Mouse (Mus musculus) forebrain, embryonic 10.5 days (tissue): Measurements from ENCODE around the gene 1500011B03Rik. TPM values are rescaled to one million over a fixed set of nuclear protein-coding genes. Genes with fewer than 3 reads are reported as not detected.

Experiments
- DNase-seq: peaks from one replicate; pipeline ENCODE4 v3.0.0-alpha.2; 2017; ENCODE audit warnings: low spot score; ENCODE audit errors: extremely low spot score
- H3K27ac ChIP-seq: fragments of 300-500 bp; sonication (generic); 2 replicates; pipeline ENCODE4 v1.5.1; 2016; ENCODE audit warnings: mild to moderate bottlenecking
- H3K27me3 ChIP-seq: fragments of 300-500 bp; sonication (generic); 2 replicates; pipeline ENCODE4 v1.6.1; 2016; ENCODE audit warnings: mild to moderate bottlenecking; ENCODE audit not compliant: poor library complexity, severe bottlenecking
- H3K36me3 ChIP-seq: fragments of 300-500 bp; sonication (generic); replicated peaks from 2 replicates; pipeline ENCODE4 v1.6.1; 2016; ENCODE audit warnings: mild to moderate bottlenecking, moderate library complexity
- H3K4me1 ChIP-seq: fragments of 300-500 bp; sonication (generic); 2 replicates; pipeline ENCODE4 v1.6.1; 2016
- H3K4me3 ChIP-seq: fragments of 300-500 bp; sonication (generic); 2 replicates; pipeline ENCODE4 v1.5.1; 2016; ENCODE audit warnings: mild to moderate bottlenecking, moderate library complexity
- H3K9me3 ChIP-seq: fragments of 300-500 bp; sonication (generic); 2 replicates; pipeline ENCODE4 v1.6.1; 2016; ENCODE audit warnings: mild to moderate bottlenecking, moderate library complexity
- WGBS: fragments of 180-500 bp; shearing (Covaris S2); methylation state at CpG from one replicate; pipeline ENCODE4 v1.1.7; 2016; 5-methylcytosine and 5-hydroxymethylcytosine counted together
- microRNA-seq: library from miRNA; unstranded; fragments of <30 nt; microRNA quantifications from one replicate; pipeline ENCODE4, GENCODE M21; 2017
- polyA plus RNA-seq: library from polyadenylated mRNA; unstranded; fragments of >200 nt; fragmentation: Nextera tagmentation; extraction: Ambion mirVana; gene quantifications from 2 replicates; pipeline ENCODE4 v1.2.1, GENCODE M21; 2016

The 1500011B03Rik gene
- polyA plus RNA-seq, 1 experiment from 2014 or later = 119 TPM

- DNase-seq = peak; percentile 94
- Histone ChIP-seq H3K9me3 (no peaks in the 10 kb centered on the region), H3K27ac (peak overlapping the region; percentile 99), H3K4me3 (peak overlapping the region; percentile 99), H3K4me1 (peaks cover 49% of the 10 kb centered on the region), H3K27me3 (no peaks in the 10 kb centered on the region), H3K36me3 (peaks cover 3% of the 10 kb centered on the region; the same call in 1 of the 2 replicates)
- WGBS = under 1% methylated on average over 52 of the region's 52 CpGs
Measured at GRCm38 (mm10) chr5:114773211-114773710, 50.0 kb downstream of the 1500011B03Rik start.

GRCm38 (mm10) chr5:114772456-114773203, 50.6 kb downstream of the 1500011B03Rik start:
- 1% methylated on average over 44 of the region's 57 CpGs for WGBS
- Histone ChIP-seq H3K9me3 (no peaks in the 10 kb centered on the region), H3K36me3 (peaks cover 3% of the 10 kb centered on the region; the same call in 1 of the 2 replicates), H3K27me3 (no peaks in the 10 kb centered on the region), H3K4me3 (peak overlapping the region; percentile 99), H3K4me1 (peaks cover 49% of the 10 kb centered on the region), H3K27ac (peak overlapping the region; percentile 99)
- DNase-seq = peak; percentile 35

- Histone ChIP-seq H3K36me3 (peaks cover 4% of the 10 kb centered on the region; the same call in 1 of the 2 replicates), H3K27ac (no peak overlapping the region), H3K27me3 (no peaks in the 10 kb centered on the region), H3K4me3 (peak overlapping the region; percentile 99), H3K9me3 (no peaks in the 10 kb centered on the region), H3K4me1 (peaks cover 49% of the 10 kb centered on the region)
- no peak for DNase-seq
- WGBS = 77% methylated on average over 8 of the region's 8 CpGs
Measured at GRCm38 (mm10) chr5:114771796-114772195, 51.5 kb downstream of the 1500011B03Rik start.

- 95% methylated on average over 8 of the region's 8 CpGs for WGBS
- no peak overlapping the region for H3K4me3 ChIP-seq
Measured at GRCm38 (mm10) chr5:114769786-114770185, 53.5 kb downstream of the 1500011B03Rik start.

GRCm38 (mm10) chr5:114767185-114767584, 56.1 kb downstream of the 1500011B03Rik start:
- WGBS = 90% methylated on average over 7 of the region's 7 CpGs
- no peak overlapping the region for H3K4me3 ChIP-seq
- no peaks in the 10 kb centered on the region for H3K27me3 ChIP-seq
- H3K36me3 ChIP-seq = peaks cover 49% of the 10 kb centered on the region
- H3K9me3 ChIP-seq = no peaks in the 10 kb centered on the region
- H3K27ac ChIP-seq = no peak overlapping the region
- peaks cover 14% of the 10 kb centered on the region for H3K4me1 ChIP-seq
- no peak for DNase-seq

More at GRCm38 (mm10) chr5:114769786-114770185, 53.5 kb downstream of the 1500011B03Rik start:
- Histone ChIP-seq H3K36me3 (peaks cover 23% of the 10 kb centered on the region), H3K27ac (no peak overlapping the region), H3K27me3 (no peaks in the 10 kb centered on the region), H3K9me3 (no peaks in the 10 kb centered on the region), H3K4me1 (peaks cover 33% of the 10 kb centered on the region)
- no peak for DNase-seq

GRCm38 (mm10) chr5:114766686-114767085, 56.6 kb downstream of the 1500011B03Rik start:
- Histone ChIP-seq H3K9me3 (no peaks in the 10 kb centered on the region), H3K27ac (no peak overlapping the region), H3K4me1 (peaks cover 9% of the 10 kb centered on the region), H3K36me3 (peaks cover 54% of the 10 kb centered on the region), H3K27me3 (no peaks in the 10 kb centered on the region), H3K4me3 (no peak overlapping the region)
- no peak for DNase-seq
- 91% methylated on average over 8 of the region's 8 CpGs for WGBS

- Histone ChIP-seq H3K36me3 (peaks cover 68% of the 10 kb centered on the region), H3K9me3 (no peaks in the 10 kb centered on the region), H3K27ac (no peak overlapping the region), H3K27me3 (no peaks in the 10 kb centered on the region), H3K4me1 (no peaks in the 10 kb centered on the region), H3K4me3 (no peak overlapping the region)
- no peak for DNase-seq
- WGBS = 90% methylated on average over 18 of the region's 18 CpGs
Measured at GRCm38 (mm10) chr5:114764812-114765735, 58.2 kb downstream of the 1500011B03Rik start.

GRCm38 (mm10) chr5:114761980-114762379, 61.3 kb downstream of the 1500011B03Rik start:
- Histone ChIP-seq H3K4me3 (no peak overlapping the region), H3K9me3 (no peaks in the 10 kb centered on the region), H3K4me1 (no peaks in the 10 kb centered on the region), H3K27me3 (no peaks in the 10 kb centered on the region), H3K36me3 (peaks cover 85% of the 10 kb centered on the region), H3K27ac (no peak overlapping the region)
- DNase-seq = no peak
- 94% methylated on average over 8 of the region's 8 CpGs for WGBS

GRCm38 (mm10) chr5:114759536-114760090, 63.7 kb downstream of the 1500011B03Rik start:
- Histone ChIP-seq H3K36me3 (peaks cover 83% of the 10 kb centered on the region), H3K27me3 (no peaks in the 10 kb centered on the region), H3K27ac (no peak overlapping the region), H3K4me1 (no peaks in the 10 kb centered on the region), H3K9me3 (no peaks in the 10 kb centered on the region), H3K4me3 (no peak overlapping the region)
- DNase-seq = no peak
- WGBS = 90% methylated on average over 5 of the region's 5 CpGs

Small RNA genes lying within 50 kb of the gene (microRNA-seq; reads per million reads assigned to microRNA genes)
- gene Mir6240 = 27.5 reads per million, percentile 34 among the genes with 10 or more reads in this experiment

Other genes with a start within 250 kb of the 1500011B03Rik start
- 0.17 and 0.31 TPM in 2 replicates for gene Trpv4, start 165.0 kb downstream of the 1500011B03Rik start, polyA plus RNA-seq
- gene Gltp, start 132.5 kb downstream of the 1500011B03Rik start, polyA plus RNA-seq = 86.9 and 88.8 TPM in 2 replicates
- 20.9 and 22.6 TPM in 2 replicates for gene Tchp, start 115.7 kb downstream of the 1500011B03Rik start, polyA plus RNA-seq
- gene Ankrd13a, start 48.8 kb downstream of the 1500011B03Rik start, polyA plus RNA-seq = 38.3 and 39.5 TPM in 2 replicates
- 33.1 and 34.2 TPM in 2 replicates for gene Git2, start 48.0 kb downstream of the 1500011B03Rik start, polyA plus RNA-seq
- gene 4930519G04Rik, start 30.2 kb upstream of the 1500011B03Rik start, polyA plus RNA-seq = not detected in 2 replicates
- 0.14 and 0.15 TPM in 2 replicates for gene Gm9936, start 35.2 kb upstream of the 1500011B03Rik start, polyA plus RNA-seq
- gene Oasl2, start 73.5 kb upstream of the 1500011B03Rik start, polyA plus RNA-seq = 0.34 and 0.45 TPM in 2 replicates
- gene Oasl1, start 99.8 kb upstream of the 1500011B03Rik start, polyA plus RNA-seq = not detected in 2 replicates
- gene 2210016L21Rik, start 118.7 kb upstream of the 1500011B03Rik start, polyA plus RNA-seq = 41.5 and 43.3 TPM in 2 replicates
- gene Hnf1a, start 147.6 kb upstream of the 1500011B03Rik start, polyA plus RNA-seq = not detected in 2 replicates
- 11.8 and 13.3 TPM in 2 replicates for gene Sppl3, start 187.7 kb upstream of the 1500011B03Rik start, polyA plus RNA-seq